Comparison of ENCODE assay signal across 23 mouse cellular contexts in the genomic region with DNA sequence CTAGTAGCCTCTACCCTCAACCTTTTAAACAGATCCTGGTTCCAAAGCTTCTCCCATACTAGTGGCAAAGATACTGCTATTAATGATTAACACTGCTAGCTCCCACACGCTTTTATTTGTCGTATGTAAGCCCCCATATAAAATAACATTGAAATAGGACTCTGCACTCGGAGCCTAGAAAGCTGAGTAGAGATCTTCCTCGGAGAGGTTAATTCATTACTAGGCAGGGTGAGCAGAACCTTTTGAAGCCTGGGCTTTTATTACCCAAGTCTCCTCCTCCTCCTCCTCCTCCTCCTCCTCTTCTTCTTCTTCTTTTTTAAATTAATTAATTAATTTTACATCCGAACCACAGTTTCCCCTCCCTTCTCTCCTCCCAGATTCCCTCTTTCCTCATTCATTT. TPM values are rescaled to one million over a fixed set of nuclear protein-coding genes. Genes with fewer than 3 reads are reported as not detected.
"Had no signal": no experiment of that assay in that cellular context is flagged by ENCODE, and none has a peak within 500 bp of the region (broad histone marks: within the 10 kb centered on the region; RNA-seq: fewer than 3 reads in every experiment).

No protein-coding gene starts in this region.

- H3K27me3 ChIP-seq: heart, embryonic 12.5 days; hindbrain, embryonic 12.5 days; limb, embryonic 13.5 days; limb, embryonic 15.5 days had no signal

- H3K9ac ChIP-seq: heart, embryonic 12.5 days; hindbrain, embryonic 12.5 days; hindbrain, embryonic 14.5 days; limb, embryonic 13.5 days; limb, embryonic 15.5 days; liver, embryonic 12.5 days; liver, embryonic 14.5 days had no signal

- H3K4me3 ChIP-seq: gastrocnemius, adult 2 months; heart, embryonic 10.5 days; heart, embryonic 12.5 days; hindbrain, embryonic 10.5 days; hindbrain, embryonic 12.5 days; layer of hippocampus, adult 2 months; left cerebral cortex, adult 2 months; limb, embryonic 13.5 days; limb, embryonic 15.5 days; liver, embryonic 12.5 days had no signal

- H3K9me3 ChIP-seq: heart, embryonic 10.5 days; heart, embryonic 12.5 days; hindbrain, embryonic 10.5 days; hindbrain, embryonic 12.5 days; limb, embryonic 13.5 days; limb, embryonic 15.5 days; liver, embryonic 12.5 days had no signal

- H3K36me3 ChIP-seq: heart, embryonic 10.5 days; heart, embryonic 12.5 days; hindbrain, embryonic 10.5 days; hindbrain, embryonic 12.5 days; limb, embryonic 13.5 days; limb, embryonic 15.5 days; liver, embryonic 12.5 days had no signal

- DNase-seq: gastrocnemius, adult 2 months; gastrocnemius, postnatal 10 days; gastrocnemius, postnatal 25 days; heart, adult 18-20 months; heart, postnatal 10 days; heart, postnatal 4 days; lung, adult 18-20 months had no signal

- H3K4me2 ChIP-seq: heart, embryonic 12.5 days; hindbrain, embryonic 12.5 days; hindbrain, embryonic 14.5 days; limb, embryonic 13.5 days; limb, embryonic 15.5 days; liver, embryonic 12.5 days had no signal

- H3K4me1 ChIP-seq: heart, embryonic 10.5 days; heart, embryonic 12.5 days; hindbrain, embryonic 10.5 days; hindbrain, embryonic 12.5 days; limb, embryonic 13.5 days; limb, embryonic 15.5 days; liver, embryonic 12.5 days had no signal

- H3K27ac ChIP-seq: gastrocnemius, adult 2 months; heart, embryonic 10.5 days; hindbrain, embryonic 10.5 days; hindbrain, embryonic 12.5 days; hindbrain, embryonic 14.5 days; layer of hippocampus, adult 2 months; left cerebral cortex, adult 2 months; limb, embryonic 13.5 days; limb, embryonic 15.5 days; liver, embryonic 12.5 days; liver, embryonic 14.5 days had no signal

- ATAC-seq: forebrain, embryonic 16.5 days; hindbrain, embryonic 16.5 days; inflammation-experienced regulatory T-cells, adult 6 months; intestine, embryonic 16.5 days; liver, embryonic 12.5 days had no signal

RNA-seq across cellular contexts. Expression of a gene that starts 8.8 kb away (rescaled TPM):
- polyA plus RNA-seq: liver, adult 2 months had no signal
